Mouse (Mus musculus) limb, embryonic 15.5 days (tissue): ENCODE results near the gene Olfr1250. TPM values are rescaled to one million over a fixed set of nuclear protein-coding genes. Genes with fewer than 3 reads are reported as not detected.
"Not testable (repeated sequence)": the region's sequence is repeated elsewhere in the genome, so short reads cannot be mapped to it uniquely, and the experiment has no call there.

Source experiments
- ATAC-seq: fragments of 200-750 bp; cut with Nextera tagmentation; 2 replicates; pipeline ENCODE4 v1.8.0; 2017; ENCODE audit warnings: low read depth, moderate TSS enrichment; ENCODE audit not compliant: insufficient number of reproducible peaks, low FRiP score, low TSS enrichment
- H3K27ac ChIP-seq: fragments of 300-500 bp; sonication (generic); 2 replicates; pipeline ENCODE4 v1.5.1; 2015; ENCODE audit warnings: moderate library complexity, mild to moderate bottlenecking, inconsistent platforms
- H3K27me3 ChIP-seq: fragments of 300-500 bp; sonication (generic); 2 replicates; pipeline ENCODE4 v1.6.1; 2015; ENCODE audit warnings: inconsistent platforms
- H3K36me3 ChIP-seq: fragments of 300-500 bp; sonication (generic); 2 replicates; pipeline ENCODE4 v1.6.1; 2015; ENCODE audit warnings: inconsistent platforms
- H3K4me1 ChIP-seq: fragments of 300-500 bp; sonication (generic); 2 replicates; pipeline ENCODE4 v1.6.1; 2015; ENCODE audit warnings: inconsistent platforms
- H3K4me2 ChIP-seq: fragments of 300-500 bp; sonication (generic); 2 replicates; pipeline ENCODE4 v1.6.1; 2015; ENCODE audit warnings: mild to moderate bottlenecking, inconsistent platforms
- H3K4me3 ChIP-seq: fragments of 300-500 bp; sonication (generic); 2 replicates; pipeline ENCODE4 v1.5.1; 2015; ENCODE audit warnings: mild to moderate bottlenecking, inconsistent platforms
- H3K9ac ChIP-seq: fragments of 300-500 bp; sonication (generic); 2 replicates; pipeline ENCODE4 v1.6.1; 2015; ENCODE audit warnings: inconsistent platforms
- H3K9me3 ChIP-seq: fragments of 300-500 bp; sonication (generic); 2 replicates; pipeline ENCODE4 v1.6.1; 2016; ENCODE audit warnings: inconsistent platforms
- WGBS: fragments of 180-500 bp; shearing (Covaris S2); methylation state at CpG from one replicate; pipeline ENCODE4 v1.1.7; 2015; 5-methylcytosine and 5-hydroxymethylcytosine counted together
- polyA plus RNA-seq: library from polyadenylated mRNA; unstranded; fragments of >200 nt; fragmentation: Nextera tagmentation; extraction: Ambion mirVana; gene quantifications from 2 replicates; pipeline ENCODE4 v1.2.1, GENCODE M21; 2015

Gene Olfr1250
- not detected in 2 replicates for polyA plus RNA-seq

DNA sequence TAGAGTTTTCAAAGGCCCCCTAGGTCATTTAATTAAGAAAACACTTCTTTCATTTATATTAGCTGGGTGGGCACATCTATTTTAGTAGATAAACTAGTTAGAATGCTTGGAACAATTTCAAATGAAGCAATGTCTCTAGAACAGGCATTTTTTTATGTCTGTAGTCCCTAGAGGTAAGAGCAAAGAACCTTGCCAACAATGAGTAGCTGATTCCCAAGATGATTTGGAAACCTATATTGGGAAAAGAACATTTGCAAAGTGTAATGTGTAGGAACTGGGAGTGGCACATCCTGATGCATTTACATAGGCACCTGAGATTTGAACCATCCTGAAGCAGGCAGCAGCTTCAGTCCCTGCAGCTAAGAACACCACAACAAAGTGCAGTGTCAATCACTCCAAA, at the start of gene Olfr1250:
TSS of gene Olfr1250 (minus strand) at position 101 of the 400 bp plus-strand sequence.
- Histone ChIP-seq H3K36me3 (no peaks in the 10 kb centered on the region), H3K4me1 (no peaks in the 10 kb centered on the region), H3K9me3 (no peaks in the 10 kb centered on the region), H3K27ac (no peak within 1 kb of the TSS), H3K9ac (no peak within 1 kb of the TSS), H3K4me3 (no peak within 1 kb of the TSS), H3K27me3 (no peaks in the 10 kb centered on the region), H3K4me2 (no peak within 1 kb of the TSS)
- ATAC-seq: no peak

DNA sequence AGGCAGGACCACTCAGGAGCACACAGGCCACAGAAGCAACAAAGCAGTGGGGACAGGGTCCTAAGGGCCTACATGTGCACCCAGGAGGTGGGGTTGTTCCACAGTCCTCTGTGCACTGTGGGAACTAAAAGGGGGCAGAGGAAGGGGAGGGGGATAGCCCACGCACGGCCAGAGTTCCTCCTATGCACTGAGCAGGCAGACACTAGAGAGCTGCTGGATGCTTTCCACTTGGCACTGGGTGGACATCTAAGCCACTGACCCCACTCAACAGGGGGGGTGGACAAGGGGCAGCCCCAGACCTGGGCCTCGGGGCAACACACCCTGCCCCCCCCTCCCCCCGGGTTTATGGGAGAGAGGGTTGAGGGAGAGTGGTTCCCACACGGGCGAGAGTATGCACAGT, 30.7 kb upstream of the Olfr1250 start:
- no peaks in the 10 kb centered on the region for H3K9me3 ChIP-seq
- ATAC-seq: no peak
- WGBS: 85% methylated on average over 6 of the region's 6 CpGs

DNA sequence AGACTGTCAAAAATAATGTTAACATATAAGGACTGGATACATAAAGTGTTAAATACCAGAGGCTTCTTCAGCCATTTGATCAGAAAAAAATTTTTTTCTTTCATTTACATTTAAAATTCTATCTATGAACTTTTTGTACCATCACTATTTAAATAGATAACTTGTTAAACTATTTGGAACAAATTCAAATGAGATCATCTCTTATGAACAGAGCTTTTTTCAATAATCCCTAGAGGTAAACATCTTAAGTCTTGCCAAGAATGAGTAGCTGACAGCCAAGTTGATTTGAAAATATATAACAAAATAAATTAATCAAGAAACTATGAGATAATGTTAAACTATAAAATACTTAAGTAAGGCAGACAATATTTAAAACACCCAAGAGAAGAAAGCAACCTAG, 10.6 kb upstream of the Olfr1250 start, which contains the start of gene Olfr1251:
TSS of gene Olfr1251 (minus strand) at position 101 of the 400 bp plus-strand sequence.
- no peaks in the 10 kb centered on the region for H3K36me3 ChIP-seq

More for the DNA sequence above, 30.7 kb upstream of the Olfr1250 start:
- H3K4me2 ChIP-seq: no peak overlapping the region
- H3K27ac ChIP-seq: no peak overlapping the region
- no peaks in the 10 kb centered on the region for H3K36me3 ChIP-seq
- H3K4me3 ChIP-seq: no peak overlapping the region
- H3K27me3 ChIP-seq: no peaks in the 10 kb centered on the region
- H3K4me1 ChIP-seq: no peaks in the 10 kb centered on the region
- H3K9ac ChIP-seq: no peak overlapping the region

DNA sequence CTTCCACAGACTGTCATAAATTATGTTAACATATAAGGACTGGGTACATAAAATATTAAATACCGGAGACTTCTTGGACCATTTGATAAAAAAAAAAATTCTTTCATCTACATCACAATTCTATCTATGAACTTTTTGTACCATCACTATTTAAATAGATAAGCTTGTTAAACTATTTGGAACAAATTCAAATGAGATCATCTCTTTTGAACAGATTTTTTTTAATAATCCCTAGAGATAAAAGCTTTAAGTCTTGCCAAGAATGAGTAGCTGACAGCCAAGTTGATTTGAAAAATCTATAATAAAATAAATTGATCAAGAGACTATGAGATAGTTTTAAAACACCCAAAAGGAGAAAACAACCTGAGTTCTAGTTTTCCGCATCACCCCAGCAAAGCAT, 26.4 kb downstream of the Olfr1250 start, which contains the start of gene Olfr1249:
TSS of gene Olfr1249 (minus strand) at position 101 of the 400 bp plus-strand sequence.
- no peak within 1 kb of the TSS for H3K4me2 ChIP-seq
- WGBS: 86% methylated on average over 2 of the region's 2 CpGs
- H3K27me3 ChIP-seq: no peaks in the 10 kb centered on the region
- H3K4me3 ChIP-seq: no peak within 1 kb of the TSS
- no peak within 1 kb of the TSS for H3K9ac ChIP-seq
- H3K27ac ChIP-seq: no peak within 1 kb of the TSS
- H3K4me1 ChIP-seq: no peaks in the 10 kb centered on the region
- no peaks in the 10 kb centered on the region for H3K9me3 ChIP-seq
- no peaks in the 10 kb centered on the region for H3K36me3 ChIP-seq
- no peak for ATAC-seq

More for the DNA sequence above, 10.6 kb upstream of the Olfr1250 start, which contains the start of gene Olfr1251:
- no peak within 1 kb of the TSS for H3K4me3 ChIP-seq
- ATAC-seq: no peak
- no peaks in the 10 kb centered on the region for H3K9me3 ChIP-seq
- H3K4me1 ChIP-seq: no peaks in the 10 kb centered on the region
- no peaks in the 10 kb centered on the region for H3K27me3 ChIP-seq
- H3K27ac ChIP-seq: no peak within 1 kb of the TSS
- H3K4me2 ChIP-seq: no peak within 1 kb of the TSS
- no peak within 1 kb of the TSS for H3K9ac ChIP-seq

DNA sequence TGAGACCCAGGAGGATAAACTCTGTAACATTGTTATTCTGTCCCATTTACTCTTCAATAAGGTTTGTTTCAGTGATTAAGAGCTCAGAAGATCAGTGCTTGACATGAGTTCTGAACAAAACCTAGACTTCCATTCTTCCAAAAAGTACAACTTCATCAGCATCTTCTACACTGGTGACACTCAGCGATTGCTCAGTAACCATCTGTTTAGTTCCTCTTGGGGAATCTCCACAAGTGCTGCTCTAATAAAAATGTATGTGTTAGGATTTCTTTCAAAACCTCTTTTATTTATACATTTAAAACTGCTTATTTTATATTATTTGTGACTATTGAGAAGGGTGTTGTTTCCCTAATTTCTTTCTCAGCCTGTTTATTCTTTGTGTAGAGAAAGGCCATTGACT, 43.1 kb downstream of the Olfr1250 start, which contains the start of gene Olfr1248:
TSS of gene Olfr1248 (minus strand) at position 101 of the 400 bp plus-strand sequence.
- not testable (repeated sequence) for ATAC-seq, H3K9me3 ChIP-seq, H3K4me2 ChIP-seq, H3K9ac ChIP-seq, H3K27me3 ChIP-seq, H3K4me3 ChIP-seq, H3K27ac ChIP-seq, H3K36me3 ChIP-seq, H3K4me1 ChIP-seq
- 85% methylated on average over 1 of the region's 1 CpGs for WGBS

DNA sequence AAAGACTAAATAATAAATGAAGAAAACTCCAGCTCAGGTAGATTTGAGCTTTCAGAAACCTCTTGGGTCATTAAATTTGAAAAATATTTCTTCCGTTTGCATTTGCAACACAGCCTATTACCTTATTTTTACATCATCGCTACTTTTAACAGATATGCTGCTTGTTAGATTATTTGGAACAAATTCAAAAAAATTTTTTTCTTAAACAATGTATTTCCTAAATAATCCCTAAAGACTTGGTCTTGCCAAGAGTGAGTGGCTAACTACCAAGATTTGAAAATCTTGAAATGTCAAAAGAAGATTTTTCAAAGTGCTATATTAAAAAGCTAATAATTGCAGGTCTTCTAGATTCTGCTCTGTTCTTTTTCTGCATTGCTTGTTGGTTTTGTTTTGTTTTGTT, 47.2 kb downstream of the Olfr1250 start, which contains the start of gene Olfr1247:
TSS of gene Olfr1247 (minus strand) at position 101 of the 400 bp plus-strand sequence.
- WGBS: 84% methylated on average over 2 of the region's 2 CpGs
- no peak within 1 kb of the TSS for H3K9ac ChIP-seq
- no peak within 1 kb of the TSS for H3K27ac ChIP-seq
- no peaks in the 10 kb centered on the region for H3K4me1 ChIP-seq
- no peaks in the 10 kb centered on the region for H3K36me3 ChIP-seq
- H3K4me3 ChIP-seq: no peak within 1 kb of the TSS
- no peak within 1 kb of the TSS for H3K4me2 ChIP-seq
- no peak for ATAC-seq
- no peaks in the 10 kb centered on the region for H3K27me3 ChIP-seq
- no peaks in the 10 kb centered on the region for H3K9me3 ChIP-seq

Other genes starting within 250 kb of the Olfr1250 start
- not detected in 2 replicates for gene Olfr1239, start 241.1 kb downstream of the Olfr1250 start, polyA plus RNA-seq
- gene Olfr1240, start 218.5 kb downstream of the Olfr1250 start, polyA plus RNA-seq: not detected in 2 replicates
- gene Olfr1241, start 174.3 kb downstream of the Olfr1250 start, polyA plus RNA-seq: not detected in 2 replicates
- not detected in 2 replicates for gene Olfr1242, start 163.1 kb downstream of the Olfr1250 start, polyA plus RNA-seq
- gene Olfr1243, start 130.0 kb downstream of the Olfr1250 start, polyA plus RNA-seq: not detected in 2 replicates
- gene Olfr1245, start 83.0 kb downstream of the Olfr1250 start, polyA plus RNA-seq: not detected in 2 replicates
- not detected in 2 replicates for gene Olfr1246, start 68.3 kb downstream of the Olfr1250 start, polyA plus RNA-seq
- gene Olfr1247, start 47.3 kb downstream of the Olfr1250 start, polyA plus RNA-seq: not detected in 2 replicates
- gene Olfr1248, start 43.2 kb downstream of the Olfr1250 start, polyA plus RNA-seq: not detected in 2 replicates
- not detected in 2 replicates for gene Olfr1249, start 26.5 kb downstream of the Olfr1250 start, polyA plus RNA-seq
- gene Olfr1251, start 10.5 kb upstream of the Olfr1250 start, polyA plus RNA-seq: not detected in 2 replicates
- gene Olfr1252, start 63.5 kb upstream of the Olfr1250 start, polyA plus RNA-seq: not detected in 2 replicates
- not detected in 2 replicates for gene Olfr1253, start 95.6 kb upstream of the Olfr1250 start, polyA plus RNA-seq
- not detected in 2 replicates for gene Olfr1254, start 132.2 kb upstream of the Olfr1250 start, polyA plus RNA-seq
- not detected in 2 replicates for gene Olfr1255, start 150.6 kb upstream of the Olfr1250 start, polyA plus RNA-seq
- not detected in 2 replicates for gene Olfr1256, start 180.1 kb upstream of the Olfr1250 start, polyA plus RNA-seq
- gene Olfr48, start 186.7 kb upstream of the Olfr1250 start, polyA plus RNA-seq: not detected in 2 replicates
- not detected in 2 replicates for gene Olfr1257, start 217.0 kb upstream of the Olfr1250 start, polyA plus RNA-seq